Mouse (Mus musculus): ENCODE data around the gene St7. TPM values are rescaled to one million over a fixed set of nuclear protein-coding genes. Genes with fewer than 3 reads are reported as not detected.

St7 gene
- polyA plus RNA-seq, 2 experiments from 2014 or later = 1.5 to 2.6 TPM

DNA sequence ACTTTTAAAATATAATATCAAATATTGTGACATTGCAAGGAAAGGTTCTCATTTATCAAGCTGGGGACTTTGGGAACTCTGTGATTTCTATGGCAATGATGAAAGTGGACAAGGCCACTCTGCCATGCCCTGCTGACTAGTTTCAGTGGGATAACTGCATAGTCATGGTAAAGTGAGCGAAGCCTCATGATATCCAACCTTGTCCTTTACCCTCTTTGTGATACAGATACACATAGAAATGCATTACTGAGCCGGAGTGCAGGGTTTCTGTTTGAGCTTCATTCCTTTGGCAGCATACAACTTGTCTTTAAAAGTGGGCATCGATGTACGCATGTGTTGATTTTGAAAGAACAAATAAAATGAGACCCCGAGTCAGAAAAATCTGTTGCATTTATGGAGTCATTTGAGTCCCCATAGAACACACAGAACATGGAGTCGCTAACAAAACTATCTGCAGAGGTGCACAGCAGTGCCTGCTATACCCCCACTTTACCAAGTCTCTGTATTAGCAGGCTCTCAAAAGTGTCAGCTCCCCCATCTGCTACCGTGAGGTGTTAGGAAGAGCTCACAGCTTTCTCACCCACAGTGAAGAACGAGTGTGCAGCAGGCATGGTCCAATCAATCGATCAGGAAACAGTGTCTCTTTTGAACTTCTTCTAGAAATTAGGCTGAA, 77.4 kb downstream of the St7 start:
- no peak for ATAC-seq

DNA sequence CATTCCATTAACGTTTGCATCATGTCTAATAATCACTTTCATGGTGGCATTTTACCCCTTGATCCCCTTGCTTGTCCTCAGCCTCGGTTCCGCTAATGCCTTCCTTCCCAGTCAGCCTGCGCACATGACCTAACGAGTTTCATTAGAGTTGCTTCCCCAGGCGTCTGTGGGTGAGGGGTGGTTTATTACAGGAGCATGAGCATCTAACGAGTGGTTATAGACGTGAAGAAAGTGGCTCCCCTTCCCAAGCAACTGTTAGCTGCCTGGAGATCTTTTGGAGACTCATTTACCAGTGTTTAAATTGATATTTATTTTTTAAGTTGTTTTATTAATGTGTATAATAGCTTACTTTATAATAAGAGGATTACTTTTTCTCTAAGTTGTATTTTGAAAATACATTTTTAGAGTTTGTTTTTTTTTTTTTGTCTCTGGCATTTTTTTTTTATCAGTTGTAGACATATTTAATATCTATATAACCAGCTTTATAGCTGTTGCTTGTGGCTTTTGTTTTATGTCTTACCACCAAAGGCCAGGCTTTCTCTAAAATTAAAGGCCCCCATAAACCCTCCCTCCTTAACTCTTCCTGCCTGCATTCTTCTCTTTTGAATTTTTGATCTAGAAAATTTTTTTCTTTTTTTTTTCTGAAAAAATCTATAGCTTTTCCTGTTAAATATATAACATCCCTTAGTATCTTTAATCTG, 78.1 kb downstream of the St7 start:
- no peak for ATAC-seq

DNA sequence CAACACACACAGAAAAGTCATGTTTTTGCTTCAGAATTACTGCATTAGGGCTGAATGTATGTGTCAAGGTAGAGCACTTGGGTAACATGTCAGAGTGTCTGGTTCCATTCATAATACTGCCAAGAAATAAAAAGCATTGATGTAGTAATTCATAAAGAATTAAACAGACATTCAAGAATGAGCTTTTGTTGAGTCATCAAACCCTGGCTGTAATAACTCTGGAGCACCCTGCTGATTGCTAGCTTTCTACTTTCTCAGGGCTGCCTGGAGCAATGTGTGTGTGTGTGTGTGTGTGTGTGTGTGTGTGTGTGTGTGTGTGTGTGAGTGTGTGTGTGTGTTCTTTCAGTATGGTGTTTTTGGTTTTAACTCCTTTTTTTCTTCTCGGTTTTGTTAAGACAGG, 78.7 kb downstream of the St7 start:
- no peak for ATAC-seq

- no peak for ATAC-seq
Observed at GRCm38 (mm10) chr6:17772514-17772913, 79.8 kb downstream of the St7 start.

GRCm38 (mm10) chr6:17776041-17776440, 83.3 kb downstream of the St7 start:
- no peak for ATAC-seq

DNA sequence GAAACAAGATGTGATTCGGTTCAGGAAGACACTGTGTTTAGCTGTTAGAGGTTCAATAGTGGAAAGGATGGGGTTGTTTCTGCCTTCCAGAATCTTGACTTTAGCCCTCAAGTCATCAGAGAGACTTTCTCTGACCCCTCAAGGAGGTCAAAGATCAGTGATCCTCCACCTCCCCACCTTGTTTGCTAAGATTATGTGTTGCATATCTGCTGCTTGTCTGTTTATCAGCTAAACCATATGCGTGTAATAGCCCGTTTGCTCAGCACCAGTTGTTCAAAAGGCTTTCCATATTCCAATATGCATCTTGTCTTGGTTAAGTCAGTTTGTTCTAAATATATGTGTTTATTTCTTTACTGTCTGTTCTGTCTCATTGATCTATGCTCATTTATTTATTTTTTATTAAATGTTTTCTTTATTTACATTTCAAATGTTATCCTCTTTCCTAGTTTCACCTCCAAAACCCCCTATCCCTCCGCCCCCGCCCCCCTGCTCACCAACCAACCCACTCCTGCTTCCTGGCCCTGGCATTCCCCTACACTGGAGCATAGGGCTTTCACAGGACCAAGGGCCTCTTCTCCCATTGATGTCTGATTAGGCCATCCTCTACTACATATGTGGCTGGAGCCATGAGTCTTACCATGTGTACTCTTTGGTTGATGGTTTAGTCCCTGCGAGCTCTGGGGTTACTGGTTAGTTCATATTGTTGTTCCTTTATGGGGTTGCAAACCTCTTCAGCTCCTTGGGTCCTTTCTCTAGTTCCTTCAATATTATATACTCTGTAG, 84.5 kb downstream of the St7 start:
- ATAC-seq = no peak

DNA sequence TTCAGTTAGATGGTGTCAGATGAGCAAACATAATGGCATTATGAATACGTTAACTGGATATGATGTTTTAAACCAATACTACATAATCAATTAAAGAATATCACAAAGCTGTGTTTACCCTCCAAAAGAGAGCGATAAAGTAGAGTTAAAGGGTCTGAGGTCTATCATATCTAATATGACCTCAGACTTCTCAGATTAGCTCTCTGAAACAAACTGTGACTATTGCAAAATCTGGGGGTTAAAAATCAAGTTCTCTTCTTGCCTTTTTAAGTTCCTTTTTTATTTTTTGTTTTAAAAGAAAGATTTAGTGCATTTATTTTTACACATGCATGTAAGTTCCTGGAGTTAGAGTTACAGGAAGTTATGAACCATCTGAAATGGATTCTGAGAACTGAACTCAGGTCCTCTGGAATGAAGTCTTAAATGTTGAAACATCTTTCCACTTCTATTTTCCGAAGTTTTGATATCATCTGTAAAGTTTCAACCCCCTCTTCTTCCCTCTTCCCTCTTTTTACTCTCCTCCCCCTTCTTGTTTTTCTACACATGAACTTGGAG, 86.0 kb downstream of the St7 start:
- ATAC-seq = no peak

DNA sequence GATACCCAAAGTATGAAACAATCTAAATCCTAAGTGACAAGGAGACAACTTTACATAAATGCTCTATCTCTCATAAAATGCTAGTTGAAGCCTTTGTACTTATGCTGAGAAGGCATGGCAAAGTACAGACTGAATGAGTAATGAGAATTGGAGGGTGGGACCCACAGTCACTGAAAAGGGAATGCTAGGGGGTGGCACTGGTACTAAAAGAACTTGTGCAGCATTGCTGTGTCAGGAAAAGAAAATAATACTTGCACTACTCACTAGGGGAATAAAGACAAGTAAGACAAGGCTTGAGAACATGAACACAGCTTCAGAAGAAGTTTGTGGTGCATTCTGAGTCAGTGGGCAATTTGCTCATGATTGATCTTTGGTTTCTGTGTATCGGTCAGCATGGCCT, 90.8 kb downstream of the St7 start:
- ATAC-seq = no peak

DNA sequence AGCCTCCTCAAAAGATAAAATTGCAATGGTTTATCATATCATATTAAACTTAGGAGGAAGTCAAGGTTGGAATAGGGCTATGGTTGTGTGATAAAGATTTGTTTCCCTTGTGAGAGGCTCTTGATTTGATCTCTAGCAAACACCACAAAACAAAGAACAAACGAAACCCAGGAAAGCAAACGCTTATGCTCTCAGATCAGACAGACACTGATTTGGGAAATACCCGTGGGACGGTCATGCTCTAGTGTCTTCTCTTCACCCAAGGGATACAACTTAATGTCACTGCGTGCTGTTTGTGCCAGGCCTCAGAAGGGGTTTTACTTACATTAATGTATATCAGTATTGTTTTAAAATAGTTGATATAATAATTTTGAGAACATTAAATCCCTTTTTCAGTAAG, 91.8 kb downstream of the St7 start:
- ATAC-seq = no peak

GRCm38 (mm10) chr6:17785248-17785647, 92.5 kb downstream of the St7 start:
- no peak for ATAC-seq

- no peak for ATAC-seq
Observed at GRCm38 (mm10) chr6:17787810-17788209, 95.1 kb downstream of the St7 start.

- no peak for ATAC-seq
Observed at GRCm38 (mm10) chr6:17790251-17790650, 97.5 kb downstream of the St7 start.

- ATAC-seq = no peak
Observed at GRCm38 (mm10) chr6:17793471-17793870, 100.7 kb downstream of the St7 start.

- no peak for ATAC-seq
Observed at GRCm38 (mm10) chr6:17797271-17797713, 104.6 kb downstream of the St7 start.

- ATAC-seq = peak; percentile 61
Observed at GRCm38 (mm10) chr6:17800694-17801093, 108.0 kb downstream of the St7 start.

- no peak for ATAC-seq
Observed at GRCm38 (mm10) chr6:17804468-17804867, 111.7 kb downstream of the St7 start.

GRCm38 (mm10) chr6:17806569-17806968, 113.8 kb downstream of the St7 start:
- ATAC-seq = no peak

DNA sequence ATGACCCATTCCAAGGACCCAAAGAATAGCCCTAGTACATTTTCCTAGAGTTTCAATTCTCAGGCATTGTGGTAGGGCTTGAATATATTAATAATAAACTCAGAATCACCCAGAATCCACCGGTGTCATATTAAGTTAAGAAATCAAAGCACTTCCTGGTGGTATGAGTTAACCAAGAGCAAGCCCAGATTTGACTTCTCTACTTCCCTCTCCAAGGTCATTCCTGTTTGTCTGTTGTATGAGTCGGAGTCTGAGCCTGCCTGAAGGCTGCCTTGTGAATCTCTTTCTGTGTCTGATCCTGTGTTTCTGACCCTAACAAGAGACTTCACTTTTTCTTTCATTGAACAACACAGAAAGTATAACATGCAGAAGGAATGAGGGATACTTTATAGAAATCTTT, 118.3 kb downstream of the St7 start:
- no peak for ATAC-seq

GRCm38 (mm10) chr6:17811531-17811930, 118.8 kb downstream of the St7 start:
- ATAC-seq = no peak

- ATAC-seq = no peak
Observed at GRCm38 (mm10) chr6:17814074-17814649, 121.4 kb downstream of the St7 start.

DNA sequence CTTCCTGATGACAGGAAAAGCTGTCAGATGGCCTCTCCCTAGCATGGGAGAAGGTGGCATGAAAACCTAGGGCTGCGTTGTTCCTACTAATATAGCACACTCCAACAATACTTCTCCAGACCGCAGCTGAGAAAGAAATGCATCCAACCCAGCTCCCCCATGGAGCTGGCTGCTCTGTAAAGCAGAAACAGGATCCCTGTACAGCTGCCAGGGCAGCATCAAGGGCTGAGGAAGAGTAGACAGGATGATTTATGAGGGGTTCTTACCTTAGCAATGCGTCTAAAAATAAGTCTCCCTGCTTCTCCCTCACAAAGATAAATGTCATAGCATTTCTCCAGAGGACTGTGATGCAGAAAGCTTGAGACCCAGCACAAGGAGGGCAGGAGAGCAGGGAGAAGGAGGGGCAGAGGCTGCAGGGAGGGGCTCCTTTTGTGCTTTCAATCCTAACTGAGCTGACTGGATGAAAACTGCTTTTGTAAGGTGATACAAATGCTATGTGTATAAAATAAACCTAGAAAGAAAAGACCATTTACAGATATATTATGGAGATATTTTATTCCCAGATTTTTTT, 124.2 kb downstream of the St7 start:
- ATAC-seq = no peak

DNA sequence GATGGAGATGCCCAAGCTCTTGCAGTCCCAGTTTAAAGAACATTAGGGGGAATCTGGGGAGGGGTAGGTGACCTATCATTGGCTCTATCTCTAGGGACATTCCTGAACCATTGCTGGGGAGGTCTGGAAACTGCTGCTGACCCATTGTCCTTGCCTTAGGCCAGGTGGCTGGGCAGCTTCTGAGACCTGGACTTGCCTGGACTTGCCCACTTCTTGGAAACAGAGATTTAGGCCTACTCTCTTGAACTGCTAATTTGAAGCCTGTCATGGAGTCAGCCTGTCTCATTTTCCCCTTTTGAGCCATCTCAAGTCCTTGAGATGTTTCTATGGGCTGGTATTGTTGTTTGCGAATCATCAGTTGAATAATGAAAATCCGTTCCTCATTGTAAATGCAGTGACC, 130.9 kb downstream of the St7 start:
- no peak for ATAC-seq

DNA sequence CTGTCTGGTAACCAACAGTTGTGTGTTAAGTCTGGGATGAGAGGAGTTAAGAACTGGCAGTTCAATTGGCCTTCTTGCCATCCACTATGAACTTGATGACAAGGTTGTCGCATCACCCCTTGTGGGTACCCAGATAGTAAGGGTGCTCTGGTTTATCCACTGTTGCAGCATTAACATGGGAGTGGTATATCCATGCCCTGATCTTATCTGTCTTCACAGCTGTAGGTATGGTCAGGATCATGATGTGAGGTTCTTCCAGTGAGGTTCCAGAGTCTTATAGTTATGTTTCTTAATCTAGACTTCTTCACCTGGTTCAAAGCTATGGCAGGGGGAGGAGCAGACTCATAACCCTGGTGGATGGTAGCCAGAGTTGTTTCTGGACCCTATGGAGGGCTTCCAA, 132.0 kb downstream of the St7 start:
- ATAC-seq = no peak

Measured in CD4-positive, CD25-positive, alpha-beta regulatory T cell, adult 4 months (primary cell).